Mouse (Mus musculus) embryonic facial prominence, embryonic 15.5 days (tissue): ENCODE measurements at regions not wholly inside any gene's neighbourhood (a gene's known extent, or its start where the extent isn't known, plus 50 kb on each side); places are given as distances from the start of the nearest gene placed in this dataset.

Source experiments
- ATAC-seq: fragments of 200-750 bp; cut with Nextera tagmentation; 2 replicates; pipeline ENCODE4 v1.8.0; 2017; ENCODE audit warnings: low read depth, moderate TSS enrichment; ENCODE audit not compliant: insufficient number of reproducible peaks, low FRiP score, low TSS enrichment
- H3K27ac ChIP-seq: fragments of 300-500 bp; sonication (generic); replicated peaks from 2 replicates; pipeline ENCODE4 v1.5.1; 2015; ENCODE audit warnings: mild to moderate bottlenecking, inconsistent platforms
- H3K27me3 ChIP-seq: fragments of 300-500 bp; sonication (generic); 2 replicates; pipeline ENCODE4 v1.6.1; 2015; ENCODE audit warnings: inconsistent platforms
- H3K36me3 ChIP-seq: fragments of 300-500 bp; sonication (generic); 2 replicates; pipeline ENCODE4 v1.6.1; 2015; ENCODE audit warnings: mild to moderate bottlenecking, inconsistent platforms
- H3K4me1 ChIP-seq: fragments of 300-500 bp; sonication (generic); 2 replicates; pipeline ENCODE4 v1.6.1; 2015; ENCODE audit warnings: inconsistent platforms
- H3K4me2 ChIP-seq: fragments of 300-500 bp; sonication (generic); replicated peaks from 2 replicates; pipeline ENCODE4 v1.6.1; 2015; ENCODE audit warnings: mild to moderate bottlenecking, inconsistent platforms
- H3K4me3 ChIP-seq: fragments of 300-500 bp; sonication (generic); replicated peaks from 2 replicates; pipeline ENCODE4 v1.5.1; 2015; ENCODE audit warnings: mild to moderate bottlenecking, inconsistent platforms
- H3K9ac ChIP-seq: fragments of 300-500 bp; sonication (generic); 2 replicates; pipeline ENCODE4 v1.6.1; 2015; ENCODE audit warnings: inconsistent platforms
- H3K9me3 ChIP-seq: fragments of 300-500 bp; sonication (generic); replicated peaks from 2 replicates; pipeline ENCODE4 v1.6.1; 2016; ENCODE audit warnings: inconsistent platforms
- WGBS: fragments of 180-500 bp; shearing (Covaris S2); methylation state at CpG from one replicate; pipeline ENCODE4 v1.1.7; 2015; 5-methylcytosine and 5-hydroxymethylcytosine counted together

DNA sequence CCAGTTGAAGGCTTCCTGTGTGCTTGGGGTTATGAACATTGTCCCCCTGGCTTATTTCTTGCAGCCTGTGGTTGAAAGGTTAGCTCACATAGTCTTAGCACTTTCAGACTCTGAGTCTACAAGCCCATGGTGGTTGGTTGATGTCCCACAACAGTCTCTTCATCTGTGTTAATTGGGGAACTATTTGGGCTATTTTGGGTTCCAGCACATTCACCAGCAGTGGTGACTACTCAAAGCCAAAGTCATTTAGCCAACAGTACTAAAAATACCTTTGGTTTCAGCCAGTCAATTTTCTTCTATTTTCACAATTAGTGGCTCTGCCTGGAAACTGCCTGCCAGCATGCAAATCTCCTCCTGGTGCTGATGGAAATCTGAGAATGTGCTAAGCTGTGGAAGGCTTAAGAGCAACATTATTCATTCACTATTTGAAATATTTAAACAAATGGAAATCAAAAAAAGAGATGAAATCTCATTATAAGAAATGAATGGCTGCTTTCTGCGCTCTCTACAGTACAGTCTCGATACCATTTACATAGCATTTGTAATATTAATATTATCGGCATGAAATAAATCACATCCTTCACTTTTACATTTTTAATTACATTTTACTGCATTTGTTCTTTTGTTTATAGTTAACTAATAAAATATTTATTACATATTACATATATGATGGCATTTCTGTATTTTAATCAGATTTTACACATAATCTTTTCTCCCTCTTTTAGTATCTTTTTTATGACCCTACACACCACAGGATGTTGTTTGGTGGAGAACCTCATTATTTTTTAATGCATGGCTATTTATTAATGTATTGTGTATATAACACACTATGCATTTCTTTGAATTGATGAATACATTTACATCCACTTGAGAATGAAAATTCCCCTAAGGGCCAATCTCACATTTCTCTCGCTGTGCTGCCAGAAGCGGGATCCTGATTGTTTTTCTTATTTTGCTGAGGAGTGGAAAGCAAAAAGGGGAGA is 1023.5 kb downstream of the Car8 start:
- Histone ChIP-seq H3K4me1 (no peaks in the 10 kb centered on the region), H3K4me3 (no peak overlapping the region), H3K9ac (no peak overlapping the region), H3K9me3 (no peaks in the 10 kb centered on the region), H3K4me2 (no peak overlapping the region), H3K36me3 (no peaks in the 10 kb centered on the region), H3K27ac (no peak overlapping the region), H3K27me3 (no peaks in the 10 kb centered on the region)
- WGBS: 58% methylated on average over 5 of the region's 5 CpGs
- no peak for ATAC-seq

DNA sequence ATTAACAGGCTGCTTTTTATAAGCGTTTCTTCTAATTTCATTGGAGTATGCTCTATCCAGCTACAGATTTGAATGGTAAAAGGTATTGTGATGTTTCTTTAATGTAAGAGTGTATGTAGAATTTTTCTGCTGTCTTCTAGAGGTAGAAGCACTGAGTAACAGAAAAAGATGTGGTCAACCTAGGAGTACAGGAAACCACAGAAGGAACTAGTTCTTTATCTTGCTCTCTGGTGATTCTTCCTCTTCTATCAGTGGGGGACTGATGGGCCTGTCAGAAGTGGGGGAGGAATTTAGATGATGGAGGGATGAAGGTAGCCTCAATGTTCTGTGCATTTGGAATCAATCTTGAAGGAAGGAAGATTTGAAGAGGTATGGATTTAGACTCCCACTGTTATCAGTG is 1031.9 kb downstream of the Car8 start:
- Histone ChIP-seq H3K9me3 (no peaks in the 10 kb centered on the region), H3K4me3 (no peak overlapping the region), H3K4me2 (no peak overlapping the region), H3K27ac (no peak overlapping the region), H3K27me3 (no peaks in the 10 kb centered on the region), H3K9ac (no peak overlapping the region), H3K36me3 (no peaks in the 10 kb centered on the region), H3K4me1 (no peaks in the 10 kb centered on the region)
- WGBS: 89% methylated on average over 1 of the region's 1 CpGs
- ATAC-seq: no peak

DNA sequence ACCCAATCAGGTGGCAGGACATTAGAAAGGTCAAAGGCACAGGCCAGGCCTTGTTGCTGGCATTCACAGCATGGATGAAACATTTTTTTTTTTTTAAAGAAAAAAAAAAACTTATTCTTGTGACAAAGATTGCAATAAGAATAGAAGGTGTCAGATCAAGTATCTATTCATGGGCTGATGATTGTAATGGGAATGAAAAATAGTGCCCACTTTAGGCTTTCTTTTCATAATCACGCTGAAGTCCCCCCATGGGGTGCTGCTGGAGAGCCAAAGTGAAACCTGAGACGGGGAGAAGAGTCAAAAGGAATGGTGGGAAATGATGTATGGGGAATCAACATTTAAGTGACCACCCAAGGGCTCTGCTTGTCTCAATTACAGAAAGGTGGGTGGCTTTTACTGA is 1037.0 kb downstream of the Car8 start:
- Histone ChIP-seq H3K36me3 (no peaks in the 10 kb centered on the region), H3K4me1 (no peaks in the 10 kb centered on the region), H3K4me2 (no peak overlapping the region), H3K9ac (no peak overlapping the region), H3K9me3 (no peaks in the 10 kb centered on the region), H3K27me3 (no peaks in the 10 kb centered on the region), H3K27ac (no peak overlapping the region), H3K4me3 (no peak overlapping the region)
- WGBS: 31% methylated on average over 2 of the region's 2 CpGs
- no peak for ATAC-seq

- Histone ChIP-seq H3K36me3 (no peaks in the 10 kb centered on the region), H3K4me1 (no peaks in the 10 kb centered on the region), H3K4me3 (no peak overlapping the region), H3K4me2 (no peak overlapping the region), H3K27ac (no peak overlapping the region), H3K9me3 (no peaks in the 10 kb centered on the region), H3K27me3 (no peaks in the 10 kb centered on the region), H3K9ac (no peak overlapping the region)
- 73% methylated on average over 2 of the region's 2 CpGs for WGBS
- ATAC-seq: no peak
Measured at GRCm38 (mm10) chr4:7199941-7200340, 1038.9 kb downstream of the Car8 start.

GRCm38 (mm10) chr4:7199052-7199451 is 1039.8 kb downstream of the Car8 start:
- H3K4me2 ChIP-seq: no peak overlapping the region
- H3K27me3 ChIP-seq: no peaks in the 10 kb centered on the region
- H3K27ac ChIP-seq: no peak overlapping the region
- H3K9ac ChIP-seq: no peak overlapping the region
- no peaks in the 10 kb centered on the region for H3K9me3 ChIP-seq
- 80% methylated on average over 2 of the region's 2 CpGs for WGBS
- no peaks in the 10 kb centered on the region for H3K4me1 ChIP-seq
- H3K4me3 ChIP-seq: no peak overlapping the region
- no peak for ATAC-seq
- no peaks in the 10 kb centered on the region for H3K36me3 ChIP-seq

DNA sequence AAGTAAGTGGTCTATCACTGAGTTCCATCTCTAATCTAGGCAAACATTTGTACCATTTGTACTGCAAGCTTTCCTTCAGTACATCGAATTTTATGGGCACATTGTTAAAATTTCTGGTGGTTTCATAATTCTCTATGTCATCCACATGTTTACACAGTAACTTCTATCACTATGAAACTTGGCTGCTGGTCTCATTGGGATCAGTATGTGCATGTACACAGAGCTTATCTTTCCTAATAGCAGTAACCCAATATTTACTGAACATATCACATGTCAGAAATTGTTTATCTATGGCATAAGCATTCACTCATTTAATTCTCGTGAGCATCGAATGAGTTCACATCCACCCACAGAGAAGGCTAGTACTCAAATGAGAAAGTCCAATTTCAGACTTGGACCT is 1042.3 kb downstream of the Car8 start:
- Histone ChIP-seq H3K27ac (no peak overlapping the region), H3K4me1 (no peaks in the 10 kb centered on the region), H3K27me3 (no peaks in the 10 kb centered on the region), H3K4me3 (no peak overlapping the region), H3K36me3 (no peaks in the 10 kb centered on the region), H3K4me2 (no peak overlapping the region), H3K9ac (no peak overlapping the region), H3K9me3 (no peaks in the 10 kb centered on the region)
- 76% methylated on average over 3 of the region's 3 CpGs for WGBS
- ATAC-seq: no peak

GRCm38 (mm10) chr4:7195619-7196018 is 1043.2 kb downstream of the Car8 start:
- H3K27me3 ChIP-seq: no peaks in the 10 kb centered on the region
- no peaks in the 10 kb centered on the region for H3K9me3 ChIP-seq
- no peak overlapping the region for H3K27ac ChIP-seq
- H3K9ac ChIP-seq: no peak overlapping the region
- H3K4me1 ChIP-seq: no peaks in the 10 kb centered on the region
- H3K4me2 ChIP-seq: no peak overlapping the region
- ATAC-seq: no peak
- H3K36me3 ChIP-seq: no peaks in the 10 kb centered on the region
- 87% methylated on average over 1 of the region's 1 CpGs for WGBS
- H3K4me3 ChIP-seq: no peak overlapping the region

GRCm38 (mm10) chr4:7191912-7192311 is 1046.9 kb downstream of the Car8 start:
- no peak for ATAC-seq
- no peak overlapping the region for H3K9ac ChIP-seq
- no peak overlapping the region for H3K27ac ChIP-seq
- H3K9me3 ChIP-seq: no peaks in the 10 kb centered on the region
- H3K4me2 ChIP-seq: no peak overlapping the region
- H3K36me3 ChIP-seq: no peaks in the 10 kb centered on the region
- no peaks in the 10 kb centered on the region for H3K27me3 ChIP-seq
- H3K4me1 ChIP-seq: no peaks in the 10 kb centered on the region
- WGBS: 53% methylated on average over 3 of the region's 3 CpGs
- no peak overlapping the region for H3K4me3 ChIP-seq

- no peaks in the 10 kb centered on the region for H3K4me1 ChIP-seq
- no peaks in the 10 kb centered on the region for H3K9me3 ChIP-seq
- H3K27me3 ChIP-seq: no peaks in the 10 kb centered on the region
- H3K9ac ChIP-seq: no peak overlapping the region
- 72% methylated on average over 3 of the region's 3 CpGs for WGBS
- no peak overlapping the region for H3K4me3 ChIP-seq
- H3K36me3 ChIP-seq: no peaks in the 10 kb centered on the region
- no peak for ATAC-seq
- H3K27ac ChIP-seq: no peak overlapping the region
- no peak overlapping the region for H3K4me2 ChIP-seq
Measured at GRCm38 (mm10) chr4:7191228-7191627, 1047.6 kb downstream of the Car8 start.

- H3K36me3 ChIP-seq: no peaks in the 10 kb centered on the region
- 79% methylated on average over 9 of the region's 9 CpGs for WGBS
- H3K27ac ChIP-seq: no peak overlapping the region
- ATAC-seq: no peak
- no peaks in the 10 kb centered on the region for H3K4me1 ChIP-seq
- no peak overlapping the region for H3K9ac ChIP-seq
- no peak overlapping the region for H3K4me2 ChIP-seq
- no peak overlapping the region for H3K4me3 ChIP-seq
- H3K27me3 ChIP-seq: no peaks in the 10 kb centered on the region
- H3K9me3 ChIP-seq: no peaks in the 10 kb centered on the region
Measured at GRCm38 (mm10) chr4:7175030-7175429, 1063.8 kb downstream of the Car8 start.

GRCm38 (mm10) chr4:7172528-7173306 is 1066.1 kb downstream of the Car8 start:
- Histone ChIP-seq H3K4me1 (no peaks in the 10 kb centered on the region), H3K9ac (no peak overlapping the region), H3K36me3 (no peaks in the 10 kb centered on the region), H3K27me3 (no peaks in the 10 kb centered on the region), H3K4me3 (no peak overlapping the region), H3K9me3 (no peaks in the 10 kb centered on the region), H3K4me2 (no peak overlapping the region), H3K27ac (no peak overlapping the region)
- ATAC-seq: no peak
- 80% methylated on average over 7 of the region's 7 CpGs for WGBS
